Mouse (Mus musculus) c-Kit-negative CD71-positive TER-119-positive erythroid progenitor cells, embryonic 14.5 days (primary cell): Measurements from ENCODE around the gene Slc43a2.
"Not testable (repeated sequence)": the region's sequence is repeated elsewhere in the genome, so short reads cannot be mapped to it uniquely, and the experiment has no call there.

ENCODE experiments used
- DNase-seq: peaks from one replicate; pipeline ENCODE4 v3.0.0-alpha.2; 2013; ENCODE audit warnings: low read depth, low spot score

Gene Slc43a2

GRCm38 (mm10) chr11:75572301-75572791, 40.9 kb downstream of the Slc43a2 start:
- no peak for DNase-seq

- DNase-seq, result peak; percentile 80
Observed at GRCm38 (mm10) chr11:75572854-75573650, 41.6 kb downstream of the Slc43a2 start.

- DNase-seq, result no peak
Observed at GRCm38 (mm10) chr11:75574378-75575123, 43.1 kb downstream of the Slc43a2 start.

- no peak for DNase-seq
Observed at GRCm38 (mm10) chr11:75575560-75576123, 44.1 kb downstream of the Slc43a2 start.

- no peak for DNase-seq
Observed at GRCm38 (mm10) chr11:75578609-75579008, 47.1 kb downstream of the Slc43a2 start.

- no peak for DNase-seq
Observed at GRCm38 (mm10) chr11:75581495-75582149, 50.1 kb downstream of the Slc43a2 start.

- DNase-seq, result no peak
Observed at GRCm38 (mm10) chr11:75583521-75583920, 52.0 kb downstream of the Slc43a2 start.

GRCm38 (mm10) chr11:75585061-75585460, 53.6 kb downstream of the Slc43a2 start:
- no peak for DNase-seq

- no peak for DNase-seq
Observed at GRCm38 (mm10) chr11:75585978-75586377, 54.5 kb downstream of the Slc43a2 start.

- no peak for DNase-seq
Observed at GRCm38 (mm10) chr11:75586963-75587362, 55.5 kb downstream of the Slc43a2 start.

- DNase-seq, result peak; percentile 81
Observed at GRCm38 (mm10) chr11:75587493-75588284, 56.2 kb downstream of the Slc43a2 start, which contains the start of gene Pitpna. Gene Pitpna, plus strand, starts transcription at chr11:75588097.

- DNase-seq, result no peak
Observed at GRCm38 (mm10) chr11:75588285-75588941, 56.9 kb downstream of the Slc43a2 start.

GRCm38 (mm10) chr11:75592612-75593011, 61.1 kb downstream of the Slc43a2 start:
- DNase-seq, result no peak

GRCm38 (mm10) chr11:75594431-75594830, 62.9 kb downstream of the Slc43a2 start:
- DNase-seq, result no peak

- DNase-seq, result no peak
Observed at GRCm38 (mm10) chr11:75595404-75595803, 63.9 kb downstream of the Slc43a2 start.

- no peak for DNase-seq
Observed at GRCm38 (mm10) chr11:75595816-75596215, 64.3 kb downstream of the Slc43a2 start.

GRCm38 (mm10) chr11:75596726-75597255, 65.3 kb downstream of the Slc43a2 start:
- DNase-seq, result no peak

GRCm38 (mm10) chr11:75598004-75598403, 66.5 kb downstream of the Slc43a2 start:
- no peak for DNase-seq

- not testable (repeated sequence) for DNase-seq
Observed at GRCm38 (mm10) chr11:75599802-75600201, 68.3 kb downstream of the Slc43a2 start.

GRCm38 (mm10) chr11:75604826-75605225, 73.3 kb downstream of the Slc43a2 start:
- DNase-seq, result no peak
